Mouse (Mus musculus): ENCODE measurements around the gene Mgat2. TPM values are rescaled to one million over a fixed set of nuclear protein-coding genes. Genes with fewer than 3 reads are reported as not detected.
"Not testable (repeated sequence)": the region's sequence is repeated elsewhere in the genome, so short reads cannot be mapped to it uniquely, and the experiment has no call there.

Gene Mgat2
- polyA plus RNA-seq, 1 experiment from 2014 or later = 65.2 TPM

- not testable (repeated sequence) for ATAC-seq (ENCODE audit: insufficient number of reproducible peaks, low FRiP score, low TSS enrichment, low read depth); H3K4me1 ChIP-seq; H3K9ac ChIP-seq; H3K27me3 ChIP-seq; H3K4me3 ChIP-seq; H3K27ac ChIP-seq; H3K9me3 ChIP-seq; H3K4me2 ChIP-seq
- H3K36me3 ChIP-seq = peaks cover 17% of the 10 kb centered on the region
- WGBS = 79% methylated on average over 2 of the region's 2 CpGs
These were observed 23.3 kb upstream of the Mgat2 start for GRCm38 (mm10) chr12:69160677-69161076.

DNA sequence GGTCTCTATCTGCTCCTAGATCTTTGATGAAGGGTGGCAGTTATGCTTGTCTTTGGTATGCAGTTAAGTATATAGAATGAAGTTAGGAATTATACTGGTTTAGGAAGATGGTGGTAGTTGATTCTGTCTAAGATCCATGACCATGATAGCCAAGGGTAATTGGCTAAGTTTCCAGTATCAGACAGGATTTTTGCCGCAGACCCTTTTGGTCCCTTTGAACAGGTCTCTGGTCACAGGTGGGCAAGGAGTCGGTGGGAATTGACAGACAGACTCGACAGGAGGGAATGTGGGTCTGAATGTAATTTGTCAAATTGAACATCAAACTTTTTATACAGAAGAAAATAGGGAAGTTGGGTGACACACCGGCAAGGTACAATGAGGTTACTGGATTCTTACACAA is 20.4 kb upstream of the Mgat2 start:
- H3K9ac ChIP-seq; ATAC-seq (ENCODE audit: insufficient number of reproducible peaks, low FRiP score, low TSS enrichment, low read depth); H3K4me1 ChIP-seq; H3K4me3 ChIP-seq; H3K27ac ChIP-seq; H3K27me3 ChIP-seq; H3K36me3 ChIP-seq; H3K4me2 ChIP-seq; H3K9me3 ChIP-seq: not testable (repeated sequence)
- 81% methylated on average over 4 of the region's 4 CpGs for WGBS

GRCm38 (mm10) chr12:69164904-69165303 is 19.1 kb upstream of the Mgat2 start:
- no peak for ATAC-seq (ENCODE audit: insufficient number of reproducible peaks, low FRiP score, low TSS enrichment, low read depth)
- WGBS = 41% methylated on average over 3 of the region's 3 CpGs
- H3K9ac ChIP-seq = no peak overlapping the region
- H3K36me3 ChIP-seq = no peaks in the 10 kb centered on the region
- no peaks in the 10 kb centered on the region for H3K9me3 ChIP-seq
- no peaks in the 10 kb centered on the region for H3K27me3 ChIP-seq
- H3K4me3 ChIP-seq = no peak overlapping the region
- H3K27ac ChIP-seq = no peak overlapping the region
- no peak overlapping the region for H3K4me2 ChIP-seq
- H3K4me1 ChIP-seq = peaks cover 10% of the 10 kb centered on the region; the same call in 1 of the 2 replicates

- H3K27me3 ChIP-seq = not testable (repeated sequence)
- peaks cover 12% of the 10 kb centered on the region; the same call in 1 of the 2 replicates for H3K4me1 ChIP-seq
- WGBS = 69% methylated on average over 8 of the region's 8 CpGs
These were observed 16.9 kb upstream of the Mgat2 start for GRCm38 (mm10) chr12:69166861-69167581.

DNA sequence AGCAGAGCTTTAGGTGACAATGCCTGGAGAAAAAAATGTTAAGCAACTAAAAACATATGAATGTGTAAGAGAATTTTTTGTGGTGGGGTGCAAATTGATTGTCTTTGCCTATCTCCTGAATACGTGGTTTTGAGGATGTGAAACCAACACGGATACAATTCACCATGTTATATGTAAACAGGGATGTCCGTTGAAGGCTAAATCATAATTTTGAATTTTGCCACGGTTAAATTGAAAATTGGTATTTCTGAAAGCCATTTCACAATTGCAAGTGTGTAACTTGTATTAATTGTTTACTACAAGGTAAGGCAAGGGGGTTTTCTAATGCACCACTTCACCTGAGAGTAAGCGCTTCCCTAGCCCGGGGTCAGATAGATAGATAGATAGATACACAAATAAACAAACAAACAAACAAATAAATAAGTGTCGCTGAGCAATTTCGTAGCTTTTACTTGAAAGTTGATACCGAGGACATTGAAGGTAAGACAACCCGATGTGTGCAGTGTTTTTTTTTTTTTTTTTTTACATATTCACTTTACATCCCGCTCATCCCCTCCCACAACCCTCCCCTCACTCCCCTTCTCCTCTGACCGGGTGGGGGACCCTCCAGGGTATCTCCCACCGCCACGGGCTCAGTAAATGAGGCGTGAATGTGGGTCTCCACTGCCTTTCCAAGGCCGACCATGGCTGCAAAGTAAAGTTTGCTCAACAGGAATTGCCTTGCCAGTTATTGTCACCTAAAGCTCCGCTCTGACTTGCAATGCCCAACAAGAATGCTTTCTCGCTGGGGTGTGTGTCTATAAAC is 16.1 kb upstream of the Mgat2 start:
- ATAC-seq (ENCODE audit: insufficient number of reproducible peaks, low FRiP score, low TSS enrichment, low read depth) = 0 out of 2 replicates have a peak, but pooled peaks have one; percentile 25
- Histone ChIP-seq H3K9me3 (no peaks in the 10 kb centered on the region), H3K9ac (peak overlapping the region; percentile 59), H3K4me1 (peaks cover 12% of the 10 kb centered on the region; the same call in 1 of the 2 replicates), H3K27me3 (no peaks in the 10 kb centered on the region), H3K27ac (peak overlapping the region; percentile 81), H3K4me3 (peak overlapping the region; percentile 79), H3K36me3 (no peaks in the 10 kb centered on the region), H3K4me2 (peak overlapping the region; percentile 81)
- WGBS = 7% methylated on average over 18 of the region's 18 CpGs

More at GRCm38 (mm10) chr12:69166861-69167581, 16.9 kb upstream of the Mgat2 start:
- not testable (repeated sequence) for H3K27ac ChIP-seq; H3K4me3 ChIP-seq; H3K9ac ChIP-seq; H3K4me2 ChIP-seq; ATAC-seq (ENCODE audit: insufficient number of reproducible peaks, low FRiP score, low TSS enrichment, low read depth); H3K36me3 ChIP-seq; H3K9me3 ChIP-seq

GRCm38 (mm10) chr12:69168461-69169106 is 15.4 kb upstream of the Mgat2 start, which contains the start of gene Lrr1:
Gene Lrr1 (plus strand): TSS chr12:69168814.
- Histone ChIP-seq H3K27ac (peak within 1 kb of the TSS; percentile 81), H3K9ac (peak within 1 kb of the TSS; percentile 59), H3K27me3 (no peaks in the 10 kb centered on the region), H3K9me3 (no peaks in the 10 kb centered on the region), H3K4me3 (peak within 1 kb of the TSS; percentile 79), H3K4me1 (peaks cover 12% of the 10 kb centered on the region; the same call in 1 of the 2 replicates), H3K4me2 (peak within 1 kb of the TSS; percentile 81), H3K36me3 (no peaks in the 10 kb centered on the region)
- WGBS = under 1% methylated on average over 40 of the region's 40 CpGs
- peak; percentile 88 for ATAC-seq (ENCODE audit: insufficient number of reproducible peaks, low FRiP score, low TSS enrichment, low read depth)

GRCm38 (mm10) chr12:69171307-69171706 is 12.7 kb upstream of the Mgat2 start:
- Histone ChIP-seq H3K9ac (no peak overlapping the region), H3K4me3 (no peak overlapping the region), H3K27ac (no peak overlapping the region), H3K27me3 (no peaks in the 10 kb centered on the region), H3K4me1 (peaks cover 12% of the 10 kb centered on the region; the same call in 1 of the 2 replicates), H3K36me3 (peaks cover 16% of the 10 kb centered on the region; the same call in 1 of the 2 replicates), H3K9me3 (no peaks in the 10 kb centered on the region), H3K4me2 (no peak overlapping the region)
- ATAC-seq (ENCODE audit: insufficient number of reproducible peaks, low FRiP score, low TSS enrichment, low read depth) = no peak
- WGBS = 95% methylated on average over 2 of the region's 2 CpGs

GRCm38 (mm10) chr12:69175975-69176374 is 8.0 kb upstream of the Mgat2 start:
- Histone ChIP-seq H3K27me3 (no peaks in the 10 kb centered on the region), H3K4me1 (no peaks in the 10 kb centered on the region), H3K4me2 (no peak overlapping the region), H3K36me3 (peaks cover 17% of the 10 kb centered on the region), H3K4me3 (no peak overlapping the region), H3K9me3 (no peaks in the 10 kb centered on the region), H3K9ac (no peak overlapping the region), H3K27ac (no peak overlapping the region)
- ATAC-seq (ENCODE audit: insufficient number of reproducible peaks, low FRiP score, low TSS enrichment, low read depth) = no peak
- 87% methylated on average over 3 of the region's 3 CpGs for WGBS

GRCm38 (mm10) chr12:69177526-69177925 is 6.4 kb upstream of the Mgat2 start:
- 70% methylated on average over 3 of the region's 3 CpGs for WGBS
- Histone ChIP-seq H3K9me3 (no peaks in the 10 kb centered on the region), H3K36me3 (peaks cover 28% of the 10 kb centered on the region), H3K4me1 (no peaks in the 10 kb centered on the region), H3K27ac (no peak overlapping the region), H3K4me2 (no peak overlapping the region), H3K4me3 (no peak overlapping the region), H3K27me3 (no peaks in the 10 kb centered on the region), H3K9ac (no peak overlapping the region)
- ATAC-seq (ENCODE audit: insufficient number of reproducible peaks, low FRiP score, low TSS enrichment, low read depth) = no peak

- ATAC-seq (ENCODE audit: insufficient number of reproducible peaks, low FRiP score, low TSS enrichment, low read depth) = no peak
- Histone ChIP-seq H3K4me2 (no peak overlapping the region), H3K9me3 (no peaks in the 10 kb centered on the region), H3K27ac (no peak overlapping the region), H3K36me3 (peaks cover 28% of the 10 kb centered on the region), H3K4me1 (no peaks in the 10 kb centered on the region), H3K9ac (no peak overlapping the region), H3K27me3 (no peaks in the 10 kb centered on the region), H3K4me3 (no peak overlapping the region)
- 53% methylated on average over 5 of the region's 12 CpGs for WGBS
These were observed 4.6 kb upstream of the Mgat2 start for GRCm38 (mm10) chr12:69179371-69179770.

DNA sequence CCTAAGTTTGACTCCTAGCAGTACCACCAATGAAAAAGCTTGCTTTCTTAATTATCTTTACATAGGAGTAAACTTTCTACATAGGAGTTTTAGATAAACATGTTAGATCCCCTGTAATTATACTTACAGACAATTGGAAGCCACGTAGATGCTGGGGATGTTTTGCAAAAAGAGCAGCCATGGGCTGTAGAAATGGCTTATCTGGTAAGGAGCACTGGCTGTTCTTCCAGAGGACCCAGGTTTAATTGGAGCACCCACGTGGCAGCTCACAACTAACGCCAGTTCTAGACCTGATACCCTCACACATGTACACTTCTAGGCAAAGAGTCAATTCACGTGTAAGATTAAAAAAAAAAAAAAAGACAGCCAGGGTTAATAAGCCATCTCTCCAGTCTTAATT is 2.2 kb upstream of the Mgat2 start:
- Histone ChIP-seq H3K9me3 (no peaks in the 10 kb centered on the region), H3K4me2 (no peak overlapping the region), H3K36me3 (peaks cover 13% of the 10 kb centered on the region), H3K27me3 (no peaks in the 10 kb centered on the region), H3K4me3 (no peak overlapping the region), H3K9ac (no peak overlapping the region), H3K27ac (no peak overlapping the region), H3K4me1 (peaks cover 12% of the 10 kb centered on the region)
- WGBS = 88% methylated on average over 4 of the region's 4 CpGs
- no peak for ATAC-seq (ENCODE audit: insufficient number of reproducible peaks, low FRiP score, low TSS enrichment, low read depth)
